Mouse (Mus musculus): ENCODE results near the gene Myl3. TPM values are rescaled to one million over a fixed set of nuclear protein-coding genes. Genes with fewer than 3 reads are reported as not detected.
A peak's percentile ranks its signal among the peaks of the same experiment; 100 is the strongest.

Myl3 gene
- polyA plus RNA-seq, 1 experiment from 2014 or later: 7.5 TPM

DNA sequence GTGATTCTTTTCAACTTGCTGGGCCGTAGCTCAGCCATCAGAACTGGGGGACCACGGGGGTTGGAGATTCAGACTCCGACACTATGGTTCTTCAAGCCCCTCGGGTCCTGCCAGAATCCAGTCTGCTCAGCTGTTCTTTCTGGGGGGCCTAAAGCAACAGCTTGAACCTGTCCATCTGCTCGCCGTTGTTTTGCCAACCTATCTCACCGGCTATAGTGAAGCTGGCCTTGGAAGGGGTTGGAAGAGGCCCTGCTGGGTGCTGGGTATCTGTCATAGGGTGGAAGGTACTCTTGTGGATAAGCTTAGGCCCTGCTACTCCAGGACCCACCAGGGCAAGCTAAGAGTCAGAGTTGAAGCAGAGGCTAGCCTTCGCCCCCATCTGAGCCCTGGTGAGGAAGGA lies 19.2 kb downstream of the Myl3 start:
- Histone ChIP-seq H3K27ac (replicated peaks) (peak overlapping the region; percentile 80), H3K4me3 (replicated peaks) (no peak overlapping the region), H3K9ac (no peak overlapping the region), H3K9me3 (replicated peaks) (no peaks in the 10 kb centered on the region), H3K36me3 (no peaks in the 10 kb centered on the region), H3K4me1 (peaks cover 52% of the 10 kb centered on the region), H3K4me2 (replicated peaks) (no peak overlapping the region), H3K27me3 (no peaks in the 10 kb centered on the region)
- 63% methylated on average over 8 of the region's 8 CpGs for WGBS
- no peak for ATAC-seq (ENCODE audit: insufficient number of reproducible peaks, low FRiP score, low TSS enrichment, low read depth)

DNA sequence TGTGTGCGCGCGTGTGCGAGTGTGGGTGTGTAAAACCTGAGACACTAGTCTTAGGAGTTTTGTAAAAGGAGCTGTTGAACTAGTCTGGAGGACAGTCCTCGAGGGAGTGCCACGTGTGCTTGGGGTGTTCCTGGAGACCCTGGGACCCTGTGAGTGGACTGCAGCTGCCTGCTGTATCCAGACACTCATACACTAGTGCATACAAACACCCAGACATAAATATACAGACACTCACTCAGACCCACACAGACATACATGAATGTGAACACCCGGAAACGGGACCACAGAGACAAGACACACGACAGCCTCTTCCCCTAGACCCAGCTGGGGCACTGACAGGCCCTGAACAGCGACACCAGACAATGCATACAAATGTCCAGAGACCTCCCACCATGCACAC lies 21.1 kb downstream of the Myl3 start:
- Histone ChIP-seq H3K4me1 (peaks cover 52% of the 10 kb centered on the region), H3K9me3 (replicated peaks) (no peaks in the 10 kb centered on the region), H3K4me3 (replicated peaks) (no peak overlapping the region), H3K36me3 (no peaks in the 10 kb centered on the region), H3K27ac (replicated peaks) (peak overlapping the region; percentile 80; the same call in 1 of the 2 replicates), H3K4me2 (replicated peaks) (no peak overlapping the region), H3K27me3 (no peaks in the 10 kb centered on the region), H3K9ac (no peak overlapping the region)
- ATAC-seq (ENCODE audit: insufficient number of reproducible peaks, low FRiP score, low TSS enrichment, low read depth): no peak
- WGBS: 70% methylated on average over 10 of the region's 10 CpGs

DNA sequence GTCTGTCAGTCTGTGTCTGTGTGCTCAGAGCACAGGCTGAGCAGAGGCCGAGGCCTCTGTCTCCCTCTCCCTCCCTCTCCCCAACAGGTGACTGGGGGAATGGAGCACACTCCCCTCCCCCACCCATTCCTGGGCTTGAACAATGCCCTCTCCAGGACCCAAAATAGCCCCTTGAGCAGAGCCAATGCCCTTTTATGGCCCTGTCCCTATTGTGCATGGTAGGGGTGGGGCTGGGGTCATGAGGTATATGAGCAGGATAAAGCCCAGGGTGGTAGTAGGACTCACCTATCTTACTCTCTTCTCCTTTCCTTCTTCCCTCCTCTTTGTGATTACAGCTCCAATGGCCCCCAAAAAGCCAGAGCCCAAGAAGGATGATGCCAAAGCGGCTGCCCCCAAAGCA lies 21.7 kb downstream of the Myl3 start:
- no peak overlapping the region for H3K27ac ChIP-seq (replicated peaks)
- no peak overlapping the region for H3K4me2 ChIP-seq (replicated peaks)
- no peak for ATAC-seq (ENCODE audit: insufficient number of reproducible peaks, low FRiP score, low TSS enrichment, low read depth)
- H3K36me3 ChIP-seq: no peaks in the 10 kb centered on the region
- WGBS: 73% methylated on average over 2 of the region's 2 CpGs
- peaks cover 46% of the 10 kb centered on the region for H3K4me1 ChIP-seq
- H3K4me3 ChIP-seq (replicated peaks): no peak overlapping the region
- H3K9ac ChIP-seq: no peak overlapping the region
- no peaks in the 10 kb centered on the region for H3K9me3 ChIP-seq (replicated peaks)
- no peaks in the 10 kb centered on the region for H3K27me3 ChIP-seq

DNA sequence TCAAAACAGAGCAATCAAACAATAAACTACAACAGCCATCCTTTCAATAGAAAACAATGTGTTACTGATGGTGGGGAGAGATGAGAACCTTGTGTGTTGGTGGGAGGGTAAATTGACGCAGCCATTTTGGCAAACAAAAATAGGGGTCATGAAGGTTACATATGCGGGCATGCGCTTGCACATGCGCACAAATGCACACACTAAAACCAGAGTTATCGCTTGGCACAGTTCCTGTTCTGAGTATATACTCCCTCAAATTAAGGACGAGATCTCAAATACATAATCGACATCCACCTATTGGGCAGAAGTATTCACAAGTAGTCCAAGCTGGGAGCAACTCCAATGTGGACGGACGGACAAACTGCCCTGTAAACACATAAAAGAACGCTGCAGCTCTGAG lies 30.7 kb downstream of the Myl3 start:
- H3K9ac ChIP-seq: no peak overlapping the region
- no peaks in the 10 kb centered on the region for H3K27me3 ChIP-seq
- no peak overlapping the region for H3K4me3 ChIP-seq (replicated peaks)
- ATAC-seq (ENCODE audit: insufficient number of reproducible peaks, low FRiP score, low TSS enrichment, low read depth): no peak
- WGBS: 90% methylated on average over 10 of the region's 10 CpGs
- H3K36me3 ChIP-seq: no peaks in the 10 kb centered on the region
- no peak overlapping the region for H3K4me2 ChIP-seq (replicated peaks)
- peaks cover 20% of the 10 kb centered on the region for H3K4me1 ChIP-seq
- no peak overlapping the region for H3K27ac ChIP-seq (replicated peaks)
- no peaks in the 10 kb centered on the region for H3K9me3 ChIP-seq (replicated peaks)

DNA sequence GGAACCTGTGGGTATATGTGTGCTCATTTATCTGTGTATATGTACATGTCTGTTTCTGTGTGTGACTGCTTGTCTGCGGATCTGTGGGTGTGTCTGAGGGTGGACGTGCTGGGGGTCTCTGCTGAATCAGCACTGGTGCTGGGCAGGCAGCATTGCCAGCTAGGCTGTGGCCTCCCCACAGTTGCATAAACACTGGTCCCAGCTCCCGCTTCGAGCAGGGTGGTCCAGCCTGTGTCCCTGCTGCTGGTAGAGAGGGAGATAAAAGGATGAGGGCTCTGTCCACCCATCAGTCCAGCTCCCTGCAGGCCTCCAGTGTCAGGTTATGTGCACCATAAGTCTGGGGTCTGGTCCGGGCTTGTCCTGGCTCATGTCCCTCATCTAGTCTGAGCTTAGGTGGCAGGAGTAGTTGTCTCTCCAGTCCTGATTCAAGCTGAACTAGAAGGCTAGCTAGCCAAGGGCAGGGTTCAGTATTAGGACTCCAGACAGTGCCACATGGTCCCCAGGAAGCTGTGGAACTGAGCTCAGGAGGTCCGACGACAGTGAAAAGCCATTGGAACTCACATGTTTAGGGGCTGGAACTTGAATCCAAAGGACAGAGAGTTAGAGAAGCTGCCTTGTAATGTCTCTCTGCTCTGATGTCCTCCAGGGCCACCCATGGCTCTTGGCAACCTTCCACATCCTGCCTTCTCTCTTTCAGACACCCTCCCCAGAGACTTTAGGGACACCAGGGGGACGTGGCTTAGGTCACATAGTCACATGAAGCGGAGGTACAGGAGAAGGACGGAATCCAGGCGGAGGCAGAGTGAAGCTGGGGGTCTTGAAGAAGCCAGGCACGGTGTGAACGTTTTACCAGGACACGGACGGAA lies 33.0 kb downstream of the Myl3 start:
- Histone ChIP-seq H3K9ac (no peak overlapping the region), H3K36me3 (no peaks in the 10 kb centered on the region), H3K27ac (replicated peaks) (peak overlapping the region; percentile 36; the same call in 1 of the 2 replicates), H3K4me2 (replicated peaks) (0 out of 2 replicates have a peak overlapping the region, but pooled peaks have one; percentile 0), H3K9me3 (replicated peaks) (no peaks in the 10 kb centered on the region), H3K4me1 (peaks cover 42% of the 10 kb centered on the region), H3K27me3 (no peaks in the 10 kb centered on the region), H3K4me3 (replicated peaks) (no peak overlapping the region)
- 61% methylated on average over 15 of the region's 15 CpGs for WGBS
- ATAC-seq (ENCODE audit: insufficient number of reproducible peaks, low FRiP score, low TSS enrichment, low read depth): no peak

DNA sequence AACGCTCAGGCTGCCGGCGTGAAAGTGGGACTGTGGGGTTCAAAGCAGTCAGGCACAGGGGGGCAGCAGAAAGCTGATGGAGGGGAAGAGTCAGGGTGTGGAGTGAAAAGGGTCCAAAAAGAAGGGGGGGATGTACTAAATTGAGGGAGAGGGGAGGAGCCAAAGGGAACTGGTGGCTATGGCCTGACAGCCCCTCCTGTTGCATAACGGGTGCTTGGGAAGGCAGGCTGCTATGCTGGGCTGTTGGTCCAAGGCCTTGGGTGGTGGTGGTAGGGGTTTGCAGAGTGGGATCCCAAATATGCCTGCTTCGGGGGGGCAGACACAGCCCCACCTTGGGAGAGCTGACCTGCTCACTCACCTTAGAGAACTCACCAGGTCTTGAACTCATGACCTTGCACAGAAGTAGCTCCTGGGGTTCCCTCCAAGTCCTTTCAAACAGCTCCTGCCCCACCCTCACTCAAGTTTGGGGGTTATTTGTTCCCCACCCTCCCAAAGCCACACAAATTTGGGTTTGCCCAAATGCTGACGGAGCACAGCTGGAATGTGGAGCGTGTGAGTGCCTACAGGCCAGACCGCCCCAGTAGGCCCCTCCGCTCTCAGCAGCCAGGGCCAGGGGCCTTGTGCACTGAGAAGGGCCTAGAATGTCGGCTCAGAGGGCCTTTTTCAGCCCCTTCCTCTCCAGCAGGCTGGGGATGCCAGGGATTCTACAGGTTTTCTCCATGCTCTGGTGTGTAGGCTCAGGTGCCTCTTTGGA lies 33.8 kb downstream of the Myl3 start:
- H3K9ac ChIP-seq: no peak overlapping the region
- 0 out of 2 replicates have a peak, but pooled peaks cover 2% of the 10 kb centered on the region for H3K27me3 ChIP-seq
- 0 out of 2 replicates have a peak, but pooled peaks have one; percentile 13 for ATAC-seq (ENCODE audit: insufficient number of reproducible peaks, low FRiP score, low TSS enrichment, low read depth)
- H3K27ac ChIP-seq (replicated peaks): peak overlapping the region; percentile 36; the same call in 1 of the 2 replicates
- H3K4me1 ChIP-seq: peaks cover 45% of the 10 kb centered on the region
- H3K4me3 ChIP-seq (replicated peaks): no peak overlapping the region
- peak overlapping the region; percentile 0; the same call in 1 of the 2 replicates for H3K4me2 ChIP-seq (replicated peaks)
- H3K36me3 ChIP-seq: no peaks in the 10 kb centered on the region
- WGBS: 47% methylated on average over 10 of the region's 10 CpGs
- H3K9me3 ChIP-seq (replicated peaks): no peaks in the 10 kb centered on the region

DNA sequence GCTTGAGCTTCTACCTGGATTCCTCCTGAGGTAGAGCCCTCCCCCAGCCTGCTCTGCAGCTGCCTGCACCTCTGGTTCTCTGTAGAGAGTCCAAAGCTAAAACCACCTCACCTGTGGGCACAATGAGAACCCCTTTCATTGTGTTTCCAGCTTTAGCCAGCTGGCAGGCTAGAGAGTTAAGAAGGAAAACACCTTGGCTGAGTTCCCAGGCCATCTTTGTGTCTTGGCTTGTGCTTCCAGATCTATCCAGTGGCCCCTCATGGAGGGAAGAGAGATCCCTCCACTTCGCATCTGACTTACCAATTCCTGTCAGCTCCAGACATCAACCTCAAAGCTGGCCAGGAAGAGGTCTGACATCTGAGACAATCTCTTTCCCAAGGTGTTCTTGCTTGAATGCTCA lies 36.4 kb downstream of the Myl3 start:
- Histone ChIP-seq H3K36me3 (no peaks in the 10 kb centered on the region), H3K4me3 (replicated peaks) (no peak overlapping the region), H3K27ac (replicated peaks) (no peak overlapping the region), H3K27me3 (peaks cover 4% of the 10 kb centered on the region; the same call in 1 of the 2 replicates), H3K9ac (no peak overlapping the region), H3K9me3 (replicated peaks) (no peaks in the 10 kb centered on the region), H3K4me2 (replicated peaks) (no peak overlapping the region), H3K4me1 (peaks cover 66% of the 10 kb centered on the region)
- no peak for ATAC-seq (ENCODE audit: insufficient number of reproducible peaks, low FRiP score, low TSS enrichment, low read depth)
- whole genome bisulfite sequencing: 42% methylated on average over 1 of the region's 1 CpGs

DNA sequence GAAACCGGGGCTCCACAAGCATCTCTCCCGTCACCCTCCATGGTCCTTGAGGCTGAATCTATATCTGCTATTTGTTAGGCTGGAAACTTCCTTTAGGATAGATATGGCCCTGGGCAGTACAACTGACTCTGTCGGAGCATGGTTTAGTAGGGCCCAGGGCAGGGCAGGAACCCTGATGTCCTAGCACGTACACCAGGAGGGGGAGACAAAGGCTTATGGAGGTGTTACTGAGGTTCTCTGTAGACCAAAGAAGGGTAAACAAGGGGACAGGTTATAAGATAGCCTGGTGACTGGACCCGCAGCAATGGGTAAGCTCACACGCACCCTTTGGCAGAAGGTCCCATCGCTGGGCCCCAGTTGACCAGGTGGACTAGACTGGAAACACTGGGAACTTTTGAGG lies 36.9 kb downstream of the Myl3 start:
- Histone ChIP-seq H3K9me3 (replicated peaks) (no peaks in the 10 kb centered on the region), H3K9ac (no peak overlapping the region), H3K4me3 (replicated peaks) (no peak overlapping the region), H3K4me2 (replicated peaks) (no peak overlapping the region), H3K27ac (replicated peaks) (0 out of 2 replicates have a peak overlapping the region, but pooled peaks have one; percentile 39), H3K36me3 (no peaks in the 10 kb centered on the region), H3K4me1 (peaks cover 66% of the 10 kb centered on the region), H3K27me3 (peaks cover 4% of the 10 kb centered on the region; the same call in 1 of the 2 replicates)
- WGBS: 73% methylated on average over 7 of the region's 7 CpGs
- ATAC-seq (ENCODE audit: insufficient number of reproducible peaks, low FRiP score, low TSS enrichment, low read depth): no peak

DNA sequence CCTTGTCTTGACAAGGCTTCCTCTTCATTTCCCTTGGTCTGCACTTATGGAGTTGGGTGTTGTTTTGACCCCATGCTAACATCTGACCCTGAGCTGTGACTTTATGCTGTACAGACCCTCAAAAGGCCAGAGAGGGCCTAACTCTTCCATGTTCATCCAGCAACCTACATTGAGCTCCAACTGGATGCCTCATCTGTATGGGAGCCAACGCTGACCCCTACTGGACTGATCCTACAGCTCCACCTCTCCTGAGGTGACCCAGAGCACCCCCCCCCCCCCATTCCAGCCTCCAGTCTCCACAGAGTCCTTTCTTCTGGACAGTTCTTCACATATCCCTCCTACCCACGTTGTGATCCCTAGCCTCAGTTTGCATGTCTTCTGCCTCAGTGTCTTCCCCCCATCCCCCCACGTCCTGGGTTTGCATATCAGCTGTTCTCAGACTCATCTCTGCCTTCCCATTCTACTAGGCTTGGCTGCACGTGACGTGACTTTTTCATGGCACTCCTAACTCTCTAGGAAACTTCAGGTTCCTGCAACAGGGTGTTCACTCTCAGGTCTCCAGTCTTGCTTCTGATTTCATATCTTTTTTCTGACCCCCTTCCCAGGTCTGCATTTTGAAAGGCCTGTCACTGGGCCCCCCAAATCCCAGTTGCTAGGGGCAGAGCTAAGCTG lies 37.7 kb downstream of the Myl3 start:
- Histone ChIP-seq H3K27ac (replicated peaks) (no peak overlapping the region), H3K4me1 (peaks cover 66% of the 10 kb centered on the region), H3K4me3 (replicated peaks) (no peak overlapping the region), H3K27me3 (peaks cover 4% of the 10 kb centered on the region; the same call in 1 of the 2 replicates), H3K9me3 (replicated peaks) (no peaks in the 10 kb centered on the region), H3K9ac (no peak overlapping the region), H3K36me3 (no peaks in the 10 kb centered on the region), H3K4me2 (replicated peaks) (no peak overlapping the region)
- 60% methylated on average over 5 of the region's 5 CpGs for WGBS
- ATAC-seq (ENCODE audit: insufficient number of reproducible peaks, low FRiP score, low TSS enrichment, low read depth): no peak

DNA sequence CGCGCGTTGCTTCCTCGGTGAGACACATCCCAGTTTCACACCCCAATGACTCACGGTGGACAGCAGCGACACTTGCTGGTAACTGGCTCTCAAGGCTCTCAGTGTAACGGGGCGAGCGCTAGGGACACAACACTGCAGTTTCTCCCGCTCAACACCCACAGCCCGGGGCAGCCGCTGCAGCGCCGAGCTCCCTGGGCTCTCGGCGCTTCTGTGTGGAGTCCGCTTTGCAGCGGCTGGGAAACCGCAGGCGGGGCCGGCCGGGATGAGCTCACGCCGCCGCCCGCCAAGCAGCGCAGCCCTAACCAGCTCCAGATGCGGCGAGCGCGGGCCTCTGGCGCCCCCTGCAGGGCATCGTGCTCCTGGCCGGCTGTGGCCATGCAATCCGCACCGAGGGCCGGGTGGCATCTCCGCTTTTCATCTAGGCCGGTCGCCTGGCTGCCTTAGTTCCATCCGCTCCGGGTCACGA lies 39.6 kb downstream of the Myl3 start:
- Histone ChIP-seq H3K4me1 (peaks cover 50% of the 10 kb centered on the region), H3K9me3 (replicated peaks) (no peaks in the 10 kb centered on the region), H3K27me3 (peaks cover 4% of the 10 kb centered on the region; the same call in 1 of the 2 replicates), H3K27ac (replicated peaks) (peak overlapping the region; percentile 87), H3K36me3 (no peaks in the 10 kb centered on the region), H3K4me2 (replicated peaks) (peak overlapping the region; percentile 79), H3K4me3 (replicated peaks) (peak overlapping the region; percentile 47), H3K9ac (peak overlapping the region; percentile 39)
- WGBS: under 1% methylated on average over 41 of the region's 43 CpGs
- peak; percentile 93 for ATAC-seq (ENCODE audit: insufficient number of reproducible peaks, low FRiP score, low TSS enrichment, low read depth)

DNA sequence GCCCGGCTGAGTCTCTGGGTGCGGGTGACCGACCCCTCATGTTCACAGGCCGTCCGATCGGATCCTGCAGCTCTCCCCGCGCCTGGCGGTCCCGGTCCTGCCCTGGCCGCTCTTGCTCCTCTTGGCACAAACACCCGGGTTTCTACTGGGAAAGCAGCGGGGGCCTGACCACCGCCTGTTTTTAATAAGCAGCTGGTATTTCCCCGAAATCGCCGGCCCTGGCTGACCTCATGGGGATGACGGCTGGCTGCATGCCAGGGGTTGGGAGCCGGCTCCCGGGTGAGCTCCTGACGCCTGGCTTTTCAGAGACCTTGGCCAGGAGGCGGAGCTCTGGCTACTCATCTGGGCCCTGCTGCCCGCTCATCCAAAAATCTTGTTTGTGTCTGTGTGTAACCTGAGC lies 40.1 kb downstream of the Myl3 start:
- ATAC-seq (ENCODE audit: insufficient number of reproducible peaks, low FRiP score, low TSS enrichment, low read depth): peak; percentile 64

More for the DNA sequence above, 40.1 kb downstream of the Myl3 start:
- Histone ChIP-seq H3K36me3 (no peaks in the 10 kb centered on the region), H3K27ac (replicated peaks) (peak overlapping the region; percentile 87), H3K27me3 (peaks cover 4% of the 10 kb centered on the region; the same call in 1 of the 2 replicates), H3K4me1 (peaks cover 48% of the 10 kb centered on the region), H3K4me3 (replicated peaks) (peak overlapping the region; percentile 47), H3K9me3 (replicated peaks) (no peaks in the 10 kb centered on the region), H3K9ac (peak overlapping the region; percentile 39), H3K4me2 (replicated peaks) (peak overlapping the region; percentile 79)
- under 1% methylated on average over 23 of the region's 23 CpGs for WGBS
